Mouse (Mus musculus) liver, adult 2 months (tissue): ENCODE measurements around the gene Xpo1.

ENCODE experiments used
- CTCF ChIP-seq: fragments of 200-500 bp; IDR thresholded peaks from 2 replicates; pipeline ENCODE4 v1.5.1; 2011; ENCODE audit warnings: low read depth, low read length, control low read depth
- POLR2A ChIP-seq: fragments of 200-500 bp; IDR thresholded peaks from 2 replicates; pipeline ENCODE4 v1.6.1; 2011; ENCODE audit warnings: low read length, control low read depth; ENCODE audit not compliant: insufficient read depth; ENCODE audit errors: extremely low read depth

DNA sequence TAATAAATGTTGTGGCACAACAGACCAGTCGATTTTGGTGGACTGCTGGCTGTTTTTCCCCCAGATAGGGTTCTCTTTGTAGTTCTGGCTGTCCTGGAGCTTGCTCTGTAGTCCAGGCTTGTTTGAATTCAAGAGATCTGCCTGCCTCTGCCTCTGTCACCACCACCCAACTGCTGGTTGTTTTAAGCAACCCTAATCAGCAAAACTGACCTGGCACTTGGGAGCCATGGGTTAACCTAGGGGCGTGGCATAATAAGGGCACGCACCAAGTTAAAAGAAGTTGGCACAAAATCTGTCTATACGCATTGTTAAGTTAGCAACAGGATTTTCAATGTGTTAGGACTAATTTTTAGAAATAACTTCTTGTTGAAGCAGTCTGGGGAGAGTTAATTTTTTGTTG is 1.3 kb upstream of the Xpo1 start:
- TF ChIP-seq CTCF (no peak), POLR2A (no peak)
